Mouse (Mus musculus) CH12.LX (cell line): ENCODE measurements around the gene Fam193b. TPM values are rescaled to one million over a fixed set of nuclear protein-coding genes. Genes with fewer than 3 reads are reported as not detected.
A peak's percentile ranks its signal among the peaks of the same experiment; 100 is the strongest.

ENCODE experiments used
- DNase-seq: peaks from one replicate; pipeline ENCODE4 v3.0.0-alpha.2; 2013; ENCODE audit errors: extremely low read depth
- H3K27ac ChIP-seq: 2 replicates; pipeline ENCODE4 v1.5.1; 2012; ENCODE audit warnings: low read depth, mild to moderate bottlenecking, control low read depth, moderate library complexity; ENCODE audit not compliant: insufficient read depth
- H3K27me3 ChIP-seq: replicated peaks from 2 replicates; pipeline ENCODE3; 2012; ENCODE audit warnings: inconsistent platforms
- H3K36me3 ChIP-seq, 2 experiments: replicated peaks in 1 of 2; 2 replicates each; pipeline versions ENCODE3 to v1.6.1; 2012; ENCODE audit warnings: inconsistent platforms in 1 of 2, low read length in 1 of 2, mild to moderate bottlenecking in 1 of 2, mixed read lengths in 1 of 2, moderate library complexity in 1 of 2; ENCODE audit not compliant: control insufficient read depth in 1 of 2, insufficient read depth in 1 of 2
- H3K4me1 ChIP-seq, 2 experiments: 2 replicates each; pipeline ENCODE4 v1.6.1; 2012; ENCODE audit warnings: inconsistent platforms in 1 of 2, moderate library complexity in 1 of 2; ENCODE audit not compliant: insufficient read depth in 2 of 2, control insufficient read depth in 1 of 2
- H3K4me2 ChIP-seq: 2 replicates; pipeline ENCODE4 v1.6.1; 2012; ENCODE audit warnings: low read depth, mild to moderate bottlenecking, control low read depth; ENCODE audit not compliant: poor library complexity, insufficient read depth, severe bottlenecking
- H3K4me3 ChIP-seq, 3 experiments: fragments of 150-350 bp in 1 of 3; sonication (generic) in 1 of 3; replicated peaks in 1 of 3; 2 replicates each; pipeline versions ENCODE3 to v1.5.1; 2011 to 2012; ENCODE audit warnings: low read depth in 2 of 3, low read length in 2 of 3, mild to moderate bottlenecking in 2 of 3, moderate library complexity in 2 of 3, control low read depth in 1 of 3, improper control_type of control experiment in 1 of 3, inconsistent platforms in 1 of 3, mixed read lengths in 1 of 3; ENCODE audit not compliant: poor library complexity in 1 of 3
- H3K79me2 ChIP-seq: replicated peaks from 2 replicates; pipeline ENCODE4 v1.6.1; 2012; ENCODE audit warnings: mild to moderate bottlenecking, moderate library complexity; ENCODE audit not compliant: control insufficient read depth, poor library complexity, insufficient read depth, severe bottlenecking; ENCODE audit errors: extremely low read depth
- H3K9ac ChIP-seq: 2 replicates; pipeline ENCODE4 v1.6.1; 2012; ENCODE audit warnings: low read depth, mild to moderate bottlenecking, control low read depth, moderate library complexity; ENCODE audit not compliant: insufficient read depth
- H3K9me3 ChIP-seq: replicated peaks from 2 replicates; pipeline ENCODE3; 2012; ENCODE audit warnings: low read length, inconsistent platforms, mixed read lengths
- BHLHE40 ChIP-seq: IDR thresholded peaks from 2 replicates; pipeline ENCODE4 v1.6.1; 2011; ENCODE audit warnings: mild to moderate bottlenecking, low read depth, low read length, improper control_type of control experiment
- CHD1 ChIP-seq: IDR thresholded peaks from 2 replicates; pipeline ENCODE4 v1.6.1; 2012; ENCODE audit warnings: low read depth, low read length, improper control_type of control experiment, inconsistent platforms
- CHD2 ChIP-seq: IDR thresholded peaks from 2 replicates; pipeline ENCODE4 v1.6.1; 2011; ENCODE audit warnings: low read length, improper control_type of control experiment
- CTCF ChIP-seq, 2 experiments: IDR thresholded peaks in 1 of 2; conservative IDR thresholded peaks in 1 of 2; 2 replicates each; pipeline ENCODE4 v1.5.1; 2011 to 2012; ENCODE audit warnings: low read depth in 2 of 2, low read length in 2 of 2, improper control_type of control experiment in 1 of 2, inconsistent platforms in 1 of 2, mild to moderate bottlenecking in 1 of 2, moderate library complexity in 1 of 2
- E2F4 ChIP-seq: IDR thresholded peaks from 2 replicates; pipeline ENCODE4 v1.6.1; 2011; ENCODE audit warnings: low read depth, low read length, improper control_type of control experiment; ENCODE audit not compliant: insufficient replicate concordance
- ELF1 ChIP-seq: IDR thresholded peaks from 2 replicates; pipeline ENCODE4 v1.6.1; 2014; ENCODE audit warnings: low read depth, mild to moderate bottlenecking, inconsistent platforms, low read length, improper control_type of control experiment
- EP300 ChIP-seq: IDR thresholded peaks from 2 replicates; pipeline ENCODE4 v1.6.1; 2011; ENCODE audit warnings: low read length, improper control_type of control experiment
- ETS1 ChIP-seq: conservative IDR thresholded peaks from 2 replicates; pipeline ENCODE4 v1.6.1; 2012; ENCODE audit warnings: low read depth, mild to moderate bottlenecking, inconsistent platforms, low read length, improper control_type of control experiment, moderate library complexity
- GABPA ChIP-seq: IDR thresholded peaks from 2 replicates; pipeline ENCODE4 v1.6.1; 2012; ENCODE audit warnings: low read depth, low read length, improper control_type of control experiment, inconsistent platforms; ENCODE audit not compliant: insufficient replicate concordance
- HCFC1 ChIP-seq: IDR thresholded peaks from 2 replicates; pipeline ENCODE4 v1.6.1; 2012; ENCODE audit warnings: low read depth, mild to moderate bottlenecking, inconsistent platforms, low read length, improper control_type of control experiment
- IRF4 ChIP-seq: IDR thresholded peaks from 2 replicates; pipeline ENCODE4 v1.6.1; 2014; ENCODE audit warnings: low read depth, mild to moderate bottlenecking, inconsistent platforms, low read length, improper control_type of control experiment
- JUN ChIP-seq: IDR thresholded peaks from 2 replicates; pipeline ENCODE4 v1.6.1; 2011; ENCODE audit warnings: low read depth, mild to moderate bottlenecking, low read length, improper control_type of control experiment, moderate library complexity; ENCODE audit not compliant: insufficient read depth
- JUND ChIP-seq: conservative IDR thresholded peaks from 2 replicates; pipeline ENCODE4 v1.6.1; 2011; ENCODE audit warnings: low read depth, low read length, improper control_type of control experiment
- KAT2A ChIP-seq: IDR thresholded peaks from 2 replicates; pipeline ENCODE4 v1.6.1; 2012; ENCODE audit warnings: low read length, improper control_type of control experiment, inconsistent platforms; ENCODE audit not compliant: insufficient replicate concordance
- MAFK ChIP-seq: IDR thresholded peaks from 2 replicates; pipeline ENCODE4 v1.6.1; 2011; ENCODE audit warnings: low read length, improper control_type of control experiment; ENCODE audit not compliant: insufficient replicate concordance
- MAX ChIP-seq: IDR thresholded peaks from 2 replicates; pipeline ENCODE4 v1.6.1; 2011; ENCODE audit warnings: low read length, improper control_type of control experiment
- MAZ ChIP-seq: IDR thresholded peaks from 2 replicates; pipeline ENCODE4 v1.6.1; 2012; ENCODE audit warnings: low read depth, mild to moderate bottlenecking, inconsistent platforms, low read length, improper control_type of control experiment, moderate library complexity
- MEF2A ChIP-seq: IDR thresholded peaks from 2 replicates; pipeline ENCODE4 v1.6.1; 2014; ENCODE audit warnings: low read depth, mild to moderate bottlenecking, inconsistent platforms, low read length, improper control_type of control experiment, borderline replicate concordance
- MXI1 ChIP-seq: IDR thresholded peaks from 2 replicates; pipeline ENCODE4 v1.6.1; 2011; ENCODE audit warnings: mild to moderate bottlenecking, low read depth, low read length, improper control_type of control experiment
- MYC ChIP-seq: IDR thresholded peaks from 2 replicates; pipeline ENCODE4 v1.6.1; 2011; ENCODE audit warnings: low read depth, mild to moderate bottlenecking, improper control_type of control experiment, low read length
- NELFE ChIP-seq: IDR thresholded peaks from 2 replicates; pipeline ENCODE4 v1.6.1; 2011; ENCODE audit warnings: low read depth, low read length, improper control_type of control experiment
- NRF1 ChIP-seq: IDR thresholded peaks from 2 replicates; pipeline ENCODE4 v1.6.1; 2014; ENCODE audit warnings: low read depth, mild to moderate bottlenecking, inconsistent platforms, low read length, improper control_type of control experiment, moderate library complexity
- PAX5 ChIP-seq: IDR thresholded peaks from 2 replicates; pipeline ENCODE4 v1.6.1; 2012; ENCODE audit warnings: low read length, inconsistent platforms, mixed read lengths
- POLR2A ChIP-seq: IDR thresholded peaks from 2 replicates; pipeline ENCODE4 v1.6.1; 2011; ENCODE audit warnings: low read depth, mild to moderate bottlenecking, improper control_type of control experiment, low read length
- POLR2AphosphoS2 ChIP-seq: IDR thresholded peaks from 2 replicates; pipeline ENCODE4 v1.6.1; 2011; ENCODE audit warnings: low read depth, low read length, improper control_type of control experiment
- RAD21 ChIP-seq: IDR thresholded peaks from 2 replicates; pipeline ENCODE4 v1.6.1; 2011; ENCODE audit warnings: low read depth, mild to moderate bottlenecking, low read length, improper control_type of control experiment, moderate library complexity
- RCOR1 ChIP-seq: conservative IDR thresholded peaks from 2 replicates; pipeline ENCODE4 v1.6.1; 2012; ENCODE audit warnings: low read depth, mild to moderate bottlenecking, inconsistent platforms, low read length, improper control_type of control experiment
- SIN3A ChIP-seq: IDR thresholded peaks from 2 replicates; pipeline ENCODE4 v1.6.1; 2012; ENCODE audit warnings: low read length, improper control_type of control experiment, inconsistent platforms
- SMC3 ChIP-seq: IDR thresholded peaks from 2 replicates; pipeline ENCODE4 v1.6.1; 2011; ENCODE audit warnings: low read depth, low read length, improper control_type of control experiment
- TBP ChIP-seq: conservative IDR thresholded peaks from 2 replicates; pipeline ENCODE4 v1.6.1; 2011; ENCODE audit warnings: low read depth, low read length, improper control_type of control experiment
- TCF12 ChIP-seq: IDR thresholded peaks from 2 replicates; pipeline ENCODE4 v1.6.1; 2014; ENCODE audit warnings: low read depth, mild to moderate bottlenecking, inconsistent platforms, low read length, improper control_type of control experiment
- UBTF ChIP-seq: IDR thresholded peaks from 2 replicates; pipeline ENCODE4 v1.6.1; 2012; ENCODE audit warnings: low read depth, mild to moderate bottlenecking, inconsistent platforms, low read length, improper control_type of control experiment, moderate library complexity
- USF1 ChIP-seq: IDR thresholded peaks from 2 replicates; pipeline ENCODE4 v1.6.1; 2014; ENCODE audit warnings: low read depth, mild to moderate bottlenecking, inconsistent platforms, low read length, improper control_type of control experiment
- USF2 ChIP-seq: conservative IDR thresholded peaks from 2 replicates; pipeline ENCODE4 v1.6.1; 2011; ENCODE audit warnings: low read depth, low read length, improper control_type of control experiment
- ZC3H11A ChIP-seq: IDR thresholded peaks from 2 replicates; pipeline ENCODE4 v1.6.1; 2012; ENCODE audit warnings: low read depth, mild to moderate bottlenecking, inconsistent platforms, low read length, improper control_type of control experiment
- ZKSCAN1 ChIP-seq: IDR thresholded peaks from 2 replicates; pipeline ENCODE4 v1.6.1; 2012; ENCODE audit warnings: low read depth, inconsistent platforms, low read length, improper control_type of control experiment, borderline replicate concordance
- ZMIZ1 ChIP-seq: IDR thresholded peaks from 2 replicates; pipeline ENCODE4 v1.6.1; 2012; ENCODE audit warnings: low read depth, mild to moderate bottlenecking, inconsistent platforms, low read length, improper control_type of control experiment
- ZNF384 ChIP-seq: IDR thresholded peaks from 2 replicates; pipeline ENCODE4 v1.6.1; 2012; ENCODE audit warnings: low read depth, low read length, improper control_type of control experiment, inconsistent platforms
- dilution Hi-C: fragments of 300-500 bp; cut with MboI; formaldehyde crosslinking; loops from 2 replicates; pipeline ENCODE4 v1.14.3; 2020; ENCODE audit warnings: low sequenced_read_pairs; ENCODE audit not compliant: extremely low pct_unique_long_range_greater_than_20kb, extremely low pct_ligation_motif_present
- in situ Hi-C: fragments of 300-500 bp; cut with MboI; formaldehyde crosslinking; loops from 3 replicates; pipeline ENCODE4 v1.14.3; 2019; ENCODE audit warnings: low sequenced_read_pairs, low pct_ligation_motif_present, low pct_unique_long_range_greater_than_20kb, mixed read lengths
- polyA plus RNA-seq: library from polyadenylated mRNA; unstranded; fragments of >175 nt; gene quantifications from 2 replicates; pipeline ENCODE4 v1.2.1, GENCODE M21; 2012; ENCODE audit warnings: low read depth; ENCODE audit not compliant: insufficient read length
- total RNA-seq, 2 experiments: library from RNA; depleted of rRNA; stranded (reverse); fragments of 300-350 nt in 1 of 2; fragments of >200 nt in 1 of 2; gene quantifications; 2 replicates each; pipeline ENCODE4 v1.2.3; 2012 to 2014

Gene Fam193b
- total and polyA plus RNA-seq, 3 experiments, result 9.2 to 22.4 (median 17.9) TPM

- Histone ChIP-seq H3K4me3 (peak within 1 kb of the TSS; percentile 60 to 84 (median 80)), H3K9me3 (no peaks in the 10 kb centered on the region), H3K79me2 (peaks cover 2% of the 10 kb centered on the region; the same call in 1 of the 2 replicates), H3K27me3 (no peaks in the 10 kb centered on the region), H3K9ac (peak within 1 kb of the TSS; percentile 94), H3K36me3 (peaks cover 66 to 67% of the 10 kb centered on the region in 2 experiments), H3K4me1 (peaks cover 36 to 67% of the 10 kb centered on the region in 2 experiments), H3K27ac (peak within 1 kb of the TSS; percentile 99), H3K4me2 (peak within 1 kb of the TSS; percentile 85)
- in situ Hi-C loops, result no loop called here
- dilution Hi-C loops, result no loop called here
- peak; percentile 40 for TF ChIP-seq USF2
- no peak for TF ChIP-seq UBTF
- peak; percentile 59; the same call in 1 of the 2 replicates for TF ChIP-seq CHD2
- TF ChIP-seq ELF1, result peak; percentile 47
- no peak for TF ChIP-seq RCOR1
- TF ChIP-seq MAX, result peak; percentile 75; the same call in 1 of the 2 replicates
- peak; percentile 58; the same call in 1 of the 2 replicates for TF ChIP-seq TBP
- TF ChIP-seq E2F4, result no peak
- peak; percentile 87 for TF ChIP-seq BHLHE40
- no peak for TF ChIP-seq JUND
- TF ChIP-seq KAT2A, result 0 out of 2 replicates have a peak, but pooled peaks have one; percentile 55
- no peak for TF ChIP-seq ZKSCAN1
- TF ChIP-seq CHD1, result no peak
- TF ChIP-seq POLR2A, result peak; percentile 43; the same call in 1 of the 2 replicates
- peak; percentile 84 for TF ChIP-seq ETS1
- peak; percentile 20; the same call in 1 of the 2 replicates for TF ChIP-seq NRF1
- TF ChIP-seq IRF4, result no peak
- no peak for TF ChIP-seq JUN
- no peak for TF ChIP-seq PAX5
- TF ChIP-seq EP300, result peak; percentile 82
- peak; percentile 84; the same call in 1 of the 2 replicates for TF ChIP-seq MAZ
- no peak for TF ChIP-seq GABPA
- TF ChIP-seq MAFK, result peak; percentile 98
- no peak for TF ChIP-seq RAD21
- peak; percentile 81 for TF ChIP-seq USF1
- TF ChIP-seq MYC, result no peak
- peak; percentile 15; the same call in 1 of the 2 replicates for TF ChIP-seq SMC3
- peak; percentile 17; the same call in 1 of the 2 replicates for TF ChIP-seq HCFC1
- TF ChIP-seq TCF12, result peak; percentile 91
- TF ChIP-seq NELFE, result peak; percentile 65
- TF ChIP-seq ZC3H11A, result no peak
- TF ChIP-seq POLR2AphosphoS2, result no peak; the same call in none of the 2 replicates
- no peak; a peak in 1 of 4 replicates for TF ChIP-seq CTCF (conservative IDR thresholded peaks at IDR 0.05 in 1 of 2, IDR thresholded peaks at IDR 0.05 in 1 of 2; ENCODE audit: low read depth in 2 of 2, low read length in 2 of 2)
- TF ChIP-seq MEF2A, result peak; percentile 76
- no peak; the same call in 1 of the 2 replicates for TF ChIP-seq SIN3A
- no peak; the same call in 1 of the 2 replicates for TF ChIP-seq ZNF384
- TF ChIP-seq ZMIZ1, result 0 out of 2 replicates have a peak, but pooled peaks have one; percentile 31
- peak; percentile 54; the same call in 1 of the 2 replicates for TF ChIP-seq MXI1
- peak; percentile 92 for DNase-seq
Measured at GRCm38 (mm10) chr13:55529198-55529915, 41.6 kb downstream of the Fam193b start, which contains the start of gene Dok3. Dok3 (minus strand) TSS chr13:55529296.
